Mouse (Mus musculus): ENCODE measurements around the gene 5031439G07Rik. TPM values are rescaled to one million over a fixed set of nuclear protein-coding genes. Genes with fewer than 3 reads are reported as not detected.

The 5031439G07Rik gene
- polyA plus RNA-seq, 1 experiment from 2014 or later: 4.0 TPM

DNA sequence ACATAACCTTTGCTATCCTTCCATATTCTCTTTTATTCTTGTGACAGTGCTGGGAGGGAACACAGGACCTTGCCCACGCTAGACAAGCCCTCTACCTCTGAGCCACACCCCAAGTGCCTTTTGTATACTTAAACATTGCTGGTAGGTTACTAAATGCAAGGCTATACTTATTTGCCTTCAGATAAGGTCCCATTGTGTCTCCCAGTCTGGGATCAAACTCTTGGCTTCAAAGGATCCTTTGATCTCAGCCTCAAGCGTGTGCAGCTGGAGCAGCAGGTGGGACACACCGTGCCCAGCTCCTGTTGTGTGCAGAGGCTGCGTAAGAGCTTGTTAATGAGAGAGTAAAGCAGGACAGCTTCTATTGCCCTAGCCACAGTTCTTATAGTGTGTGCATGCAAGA is 39.4 kb upstream of the 5031439G07Rik start:
- H3K4me1 ChIP-seq (ENCODE audit: insufficient read depth): no peaks in the 10 kb centered on the region
- no peaks in the 10 kb centered on the region for H3K9me3 ChIP-seq (ENCODE audit: low read length)
- H3K27ac ChIP-seq (ENCODE audit: low read depth): no peak overlapping the region
- no peaks in the 10 kb centered on the region for H3K36me3 ChIP-seq (replicated peaks; ENCODE audit: insufficient read depth, low read length)
- WGBS (ENCODE audit: insufficient replicate concordance): 63% methylated on average over 4 of the region's 4 CpGs
- H3K4me3 ChIP-seq (ENCODE audit: low read depth, low read length): no peak overlapping the region
- DNase-seq (no peak), ATAC-seq (no peak)
- no peak overlapping the region for H3K9ac ChIP-seq (replicated peaks)
- no peak overlapping the region for H3K4me2 ChIP-seq (ENCODE audit: low read depth, low read length)
- no peaks in the 10 kb centered on the region for H3K27me3 ChIP-seq (ENCODE audit: insufficient read depth, low read length)
- TF ChIP-seq EP300 (IDR thresholded peaks at IDR 0.05; ENCODE audit: low read depth) (no peak), CTCF (IDR thresholded peaks at IDR 0.05; ENCODE audit: low read depth) (no peak)

DNA sequence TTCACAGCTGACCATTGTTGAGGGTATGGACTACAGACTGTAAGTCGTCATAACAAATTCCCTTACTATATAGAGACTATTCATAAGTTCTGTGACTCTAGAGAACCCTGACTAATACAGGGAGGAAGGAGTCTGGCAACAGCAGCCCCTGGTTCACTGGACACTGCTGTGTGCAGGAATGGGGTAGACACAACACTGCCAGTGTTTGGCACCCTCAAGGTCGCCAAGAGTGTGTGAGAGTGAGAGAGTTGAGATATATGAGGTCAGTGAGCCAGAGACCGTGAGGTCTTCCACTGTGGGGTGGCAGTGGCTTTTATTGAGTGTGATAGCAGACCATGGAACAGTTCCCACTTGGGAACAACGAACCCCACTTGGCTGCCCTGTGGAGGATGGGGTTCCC is 37.8 kb upstream of the 5031439G07Rik start:
- Histone ChIP-seq H3K4me2 (ENCODE audit: low read depth, low read length) (no peak overlapping the region), H3K27ac (ENCODE audit: low read depth) (no peak overlapping the region), H3K4me3 (ENCODE audit: low read depth, low read length) (no peak overlapping the region), H3K9me3 (ENCODE audit: low read length) (no peaks in the 10 kb centered on the region), H3K36me3 (replicated peaks; ENCODE audit: insufficient read depth, low read length) (no peaks in the 10 kb centered on the region), H3K27me3 (ENCODE audit: insufficient read depth, low read length) (no peaks in the 10 kb centered on the region), H3K4me1 (ENCODE audit: insufficient read depth) (no peaks in the 10 kb centered on the region), H3K9ac (replicated peaks) (no peak overlapping the region)
- ATAC-seq (no peak), DNase-seq (no peak)
- 61% methylated on average over 4 of the region's 4 CpGs for WGBS (ENCODE audit: insufficient replicate concordance)
- TF ChIP-seq EP300 (IDR thresholded peaks at IDR 0.05; ENCODE audit: low read depth) (no peak), CTCF (IDR thresholded peaks at IDR 0.05; ENCODE audit: low read depth) (no peak)

GRCm38 (mm10) chr15:85022211-85022610 is 33.9 kb upstream of the 5031439G07Rik start:
- TF ChIP-seq CTCF (IDR thresholded peaks at IDR 0.05; ENCODE audit: low read depth) (no peak), EP300 (IDR thresholded peaks at IDR 0.05; ENCODE audit: low read depth) (no peak)
- Histone ChIP-seq H3K4me2 (ENCODE audit: low read depth, low read length) (no peak overlapping the region), H3K27ac (ENCODE audit: low read depth) (no peak overlapping the region), H3K9me3 (ENCODE audit: low read length) (no peaks in the 10 kb centered on the region), H3K27me3 (ENCODE audit: insufficient read depth, low read length) (peaks cover 2% of the 10 kb centered on the region; the same call in 1 of the 2 replicates), H3K9ac (replicated peaks) (no peak overlapping the region), H3K4me3 (ENCODE audit: low read depth, low read length) (no peak overlapping the region), H3K36me3 (replicated peaks; ENCODE audit: insufficient read depth, low read length) (no peaks in the 10 kb centered on the region), H3K4me1 (ENCODE audit: insufficient read depth) (no peaks in the 10 kb centered on the region)
- ATAC-seq (no peak), DNase-seq (no peak)
- WGBS (ENCODE audit: insufficient replicate concordance): 52% methylated on average over 4 of the region's 4 CpGs

- H3K36me3 ChIP-seq (replicated peaks; ENCODE audit: insufficient read depth, low read length): no peaks in the 10 kb centered on the region
- no peaks in the 10 kb centered on the region for H3K9me3 ChIP-seq (ENCODE audit: low read length)
- H3K4me2 ChIP-seq (ENCODE audit: low read depth, low read length): no peak within 1 kb of the TSS
- H3K27me3 ChIP-seq (ENCODE audit: insufficient read depth, low read length): peaks cover 14% of the 10 kb centered on the region
- 8% methylated on average over 21 of the region's 21 CpGs for WGBS (ENCODE audit: insufficient replicate concordance)
- H3K4me1 ChIP-seq (ENCODE audit: insufficient read depth): peaks cover 4% of the 10 kb centered on the region; the same call in 1 of the 2 replicates
- ATAC-seq (peak; percentile 62), DNase-seq (peak; percentile 57)
- no peak within 1 kb of the TSS for H3K4me3 ChIP-seq (ENCODE audit: low read depth, low read length)
- H3K27ac ChIP-seq (ENCODE audit: low read depth): no peak within 1 kb of the TSS
- H3K9ac ChIP-seq (replicated peaks): no peak within 1 kb of the TSS
- no peak for TF ChIP-seq EP300 (IDR thresholded peaks at IDR 0.05; ENCODE audit: low read depth)
- no peak for TF ChIP-seq CTCF (IDR thresholded peaks at IDR 0.05; ENCODE audit: low read depth)
These were observed 28.8 kb upstream of the 5031439G07Rik start, which contains the start of gene Upk3a for GRCm38 (mm10) chr15:85016951-85017664. Gene Upk3a (plus strand): TSS chr15:85017141.

DNA sequence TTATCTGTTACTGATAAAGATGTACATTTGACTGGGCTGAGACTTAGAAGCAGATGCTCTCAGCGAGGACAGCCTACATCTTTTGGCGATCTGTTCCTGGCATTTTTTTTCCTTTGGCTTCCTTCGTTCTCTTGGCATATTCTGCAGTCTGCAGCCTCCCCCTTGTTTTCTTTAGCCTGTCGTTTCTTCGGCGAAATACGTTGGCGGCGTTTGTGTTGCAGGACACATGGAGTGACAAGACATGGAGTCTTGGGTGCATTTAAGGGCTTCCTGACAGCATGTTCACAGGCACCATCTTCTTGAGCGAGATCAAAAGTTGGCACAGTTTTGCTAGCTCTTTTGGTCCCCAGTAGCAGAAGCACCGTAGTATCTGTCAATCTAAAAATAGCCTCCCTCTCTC is 27.4 kb upstream of the 5031439G07Rik start:
- Histone ChIP-seq H3K4me2 (ENCODE audit: low read depth, low read length) (no peak overlapping the region), H3K9me3 (ENCODE audit: low read length) (no peaks in the 10 kb centered on the region), H3K4me3 (ENCODE audit: low read depth, low read length) (no peak overlapping the region), H3K9ac (replicated peaks) (no peak overlapping the region), H3K27ac (ENCODE audit: low read depth) (no peak overlapping the region), H3K4me1 (ENCODE audit: insufficient read depth) (peaks cover 5% of the 10 kb centered on the region; the same call in 1 of the 2 replicates), H3K36me3 (replicated peaks; ENCODE audit: insufficient read depth, low read length) (no peaks in the 10 kb centered on the region), H3K27me3 (ENCODE audit: insufficient read depth, low read length) (peaks cover 14% of the 10 kb centered on the region)
- TF ChIP-seq CTCF (IDR thresholded peaks at IDR 0.05; ENCODE audit: low read depth) (no peak), EP300 (IDR thresholded peaks at IDR 0.05; ENCODE audit: low read depth) (no peak)
- 75% methylated on average over 11 of the region's 11 CpGs for WGBS (ENCODE audit: insufficient replicate concordance)
- ATAC-seq (no peak), DNase-seq (no peak)

- no peak overlapping the region for H3K27ac ChIP-seq (ENCODE audit: low read depth)
- no peak for ATAC-seq
- peaks cover 5% of the 10 kb centered on the region; the same call in 1 of the 2 replicates for H3K4me1 ChIP-seq (ENCODE audit: insufficient read depth)
- 0 out of 2 replicates have a peak overlapping the region, but pooled peaks have one; percentile 44 for H3K4me2 ChIP-seq (ENCODE audit: low read depth, low read length)
- H3K4me3 ChIP-seq (ENCODE audit: low read depth, low read length): no peak overlapping the region
- no peak for DNase-seq
- H3K9me3 ChIP-seq (ENCODE audit: low read length): no peaks in the 10 kb centered on the region
- WGBS (ENCODE audit: insufficient replicate concordance): 23% methylated on average over 2 of the region's 2 CpGs
- H3K9ac ChIP-seq (replicated peaks): no peak overlapping the region
- no peaks in the 10 kb centered on the region for H3K36me3 ChIP-seq (replicated peaks; ENCODE audit: insufficient read depth, low read length)
- peaks cover 14% of the 10 kb centered on the region for H3K27me3 ChIP-seq (ENCODE audit: insufficient read depth, low read length)
- TF ChIP-seq EP300 (IDR thresholded peaks at IDR 0.05; ENCODE audit: low read depth): no peak
- TF ChIP-seq CTCF (IDR thresholded peaks at IDR 0.05; ENCODE audit: low read depth): no peak
These were observed 24.3 kb upstream of the 5031439G07Rik start for GRCm38 (mm10) chr15:85012662-85013054.

Measured in liver, postnatal 0 days (tissue).